Mouse (Mus musculus) CH12.LX (cell line): ENCODE measurements around the gene Vamp4. TPM values are rescaled to one million over a fixed set of nuclear protein-coding genes. Genes with fewer than 3 reads are reported as not detected.

ENCODE experiments used
- DNase-seq: peaks from one replicate; pipeline ENCODE4 v3.0.0-alpha.2; 2013; ENCODE audit errors: extremely low read depth
- H3K27ac ChIP-seq: 2 replicates; pipeline ENCODE4 v1.5.1; 2012; ENCODE audit warnings: low read depth, mild to moderate bottlenecking, control low read depth, moderate library complexity; ENCODE audit not compliant: insufficient read depth
- H3K27me3 ChIP-seq: replicated peaks from 2 replicates; pipeline ENCODE3; 2012; ENCODE audit warnings: inconsistent platforms
- H3K36me3 ChIP-seq, 2 experiments: replicated peaks in 1 of 2; 2 replicates each; pipeline versions ENCODE3 to v1.6.1; 2012; ENCODE audit warnings: inconsistent platforms in 1 of 2, low read length in 1 of 2, mild to moderate bottlenecking in 1 of 2, mixed read lengths in 1 of 2, moderate library complexity in 1 of 2; ENCODE audit not compliant: control insufficient read depth in 1 of 2, insufficient read depth in 1 of 2
- H3K4me1 ChIP-seq, 2 experiments: 2 replicates each; pipeline ENCODE4 v1.6.1; 2012; ENCODE audit warnings: inconsistent platforms in 1 of 2, moderate library complexity in 1 of 2; ENCODE audit not compliant: insufficient read depth in 2 of 2, control insufficient read depth in 1 of 2
- H3K4me2 ChIP-seq: 2 replicates; pipeline ENCODE4 v1.6.1; 2012; ENCODE audit warnings: low read depth, mild to moderate bottlenecking, control low read depth; ENCODE audit not compliant: poor library complexity, insufficient read depth, severe bottlenecking
- H3K4me3 ChIP-seq, 3 experiments: fragments of 150-350 bp in 1 of 3; sonication (generic) in 1 of 3; replicated peaks in 1 of 3; 2 replicates each; pipeline versions ENCODE3 to v1.5.1; 2011 to 2012; ENCODE audit warnings: low read depth in 2 of 3, low read length in 2 of 3, mild to moderate bottlenecking in 2 of 3, moderate library complexity in 2 of 3, control low read depth in 1 of 3, improper control_type of control experiment in 1 of 3, inconsistent platforms in 1 of 3, mixed read lengths in 1 of 3; ENCODE audit not compliant: poor library complexity in 1 of 3
- H3K79me2 ChIP-seq: replicated peaks from 2 replicates; pipeline ENCODE4 v1.6.1; 2012; ENCODE audit warnings: mild to moderate bottlenecking, moderate library complexity; ENCODE audit not compliant: control insufficient read depth, poor library complexity, insufficient read depth, severe bottlenecking; ENCODE audit errors: extremely low read depth
- H3K9ac ChIP-seq: 2 replicates; pipeline ENCODE4 v1.6.1; 2012; ENCODE audit warnings: low read depth, mild to moderate bottlenecking, control low read depth, moderate library complexity; ENCODE audit not compliant: insufficient read depth
- H3K9me3 ChIP-seq: replicated peaks from 2 replicates; pipeline ENCODE3; 2012; ENCODE audit warnings: low read length, inconsistent platforms, mixed read lengths
- BHLHE40 ChIP-seq: IDR thresholded peaks from 2 replicates; pipeline ENCODE4 v1.6.1; 2011; ENCODE audit warnings: mild to moderate bottlenecking, low read depth, low read length, improper control_type of control experiment
- CHD1 ChIP-seq: IDR thresholded peaks from 2 replicates; pipeline ENCODE4 v1.6.1; 2012; ENCODE audit warnings: low read depth, low read length, improper control_type of control experiment, inconsistent platforms
- CTCF ChIP-seq, 2 experiments: IDR thresholded peaks in 1 of 2; conservative IDR thresholded peaks in 1 of 2; 2 replicates each; pipeline ENCODE4 v1.5.1; 2011 to 2012; ENCODE audit warnings: low read depth in 2 of 2, low read length in 2 of 2, improper control_type of control experiment in 1 of 2, inconsistent platforms in 1 of 2, mild to moderate bottlenecking in 1 of 2, moderate library complexity in 1 of 2
- EP300 ChIP-seq: IDR thresholded peaks from 2 replicates; pipeline ENCODE4 v1.6.1; 2011; ENCODE audit warnings: low read length, improper control_type of control experiment
- ETS1 ChIP-seq: conservative IDR thresholded peaks from 2 replicates; pipeline ENCODE4 v1.6.1; 2012; ENCODE audit warnings: low read depth, mild to moderate bottlenecking, inconsistent platforms, low read length, improper control_type of control experiment, moderate library complexity
- HCFC1 ChIP-seq: IDR thresholded peaks from 2 replicates; pipeline ENCODE4 v1.6.1; 2012; ENCODE audit warnings: low read depth, mild to moderate bottlenecking, inconsistent platforms, low read length, improper control_type of control experiment
- IRF4 ChIP-seq: IDR thresholded peaks from 2 replicates; pipeline ENCODE4 v1.6.1; 2014; ENCODE audit warnings: low read depth, mild to moderate bottlenecking, inconsistent platforms, low read length, improper control_type of control experiment
- JUN ChIP-seq: IDR thresholded peaks from 2 replicates; pipeline ENCODE4 v1.6.1; 2011; ENCODE audit warnings: low read depth, mild to moderate bottlenecking, low read length, improper control_type of control experiment, moderate library complexity; ENCODE audit not compliant: insufficient read depth
- KAT2A ChIP-seq: IDR thresholded peaks from 2 replicates; pipeline ENCODE4 v1.6.1; 2012; ENCODE audit warnings: low read length, improper control_type of control experiment, inconsistent platforms; ENCODE audit not compliant: insufficient replicate concordance
- MAZ ChIP-seq: IDR thresholded peaks from 2 replicates; pipeline ENCODE4 v1.6.1; 2012; ENCODE audit warnings: low read depth, mild to moderate bottlenecking, inconsistent platforms, low read length, improper control_type of control experiment, moderate library complexity
- MEF2A ChIP-seq: IDR thresholded peaks from 2 replicates; pipeline ENCODE4 v1.6.1; 2014; ENCODE audit warnings: low read depth, mild to moderate bottlenecking, inconsistent platforms, low read length, improper control_type of control experiment, borderline replicate concordance
- MXI1 ChIP-seq: IDR thresholded peaks from 2 replicates; pipeline ENCODE4 v1.6.1; 2011; ENCODE audit warnings: mild to moderate bottlenecking, low read depth, low read length, improper control_type of control experiment
- MYC ChIP-seq: IDR thresholded peaks from 2 replicates; pipeline ENCODE4 v1.6.1; 2011; ENCODE audit warnings: low read depth, mild to moderate bottlenecking, improper control_type of control experiment, low read length
- NELFE ChIP-seq: IDR thresholded peaks from 2 replicates; pipeline ENCODE4 v1.6.1; 2011; ENCODE audit warnings: low read depth, low read length, improper control_type of control experiment
- POLR2AphosphoS2 ChIP-seq: IDR thresholded peaks from 2 replicates; pipeline ENCODE4 v1.6.1; 2011; ENCODE audit warnings: low read depth, low read length, improper control_type of control experiment
- RAD21 ChIP-seq: IDR thresholded peaks from 2 replicates; pipeline ENCODE4 v1.6.1; 2011; ENCODE audit warnings: low read depth, mild to moderate bottlenecking, low read length, improper control_type of control experiment, moderate library complexity
- SIN3A ChIP-seq: IDR thresholded peaks from 2 replicates; pipeline ENCODE4 v1.6.1; 2012; ENCODE audit warnings: low read length, improper control_type of control experiment, inconsistent platforms
- SMC3 ChIP-seq: IDR thresholded peaks from 2 replicates; pipeline ENCODE4 v1.6.1; 2011; ENCODE audit warnings: low read depth, low read length, improper control_type of control experiment
- UBTF ChIP-seq: IDR thresholded peaks from 2 replicates; pipeline ENCODE4 v1.6.1; 2012; ENCODE audit warnings: low read depth, mild to moderate bottlenecking, inconsistent platforms, low read length, improper control_type of control experiment, moderate library complexity
- USF1 ChIP-seq: IDR thresholded peaks from 2 replicates; pipeline ENCODE4 v1.6.1; 2014; ENCODE audit warnings: low read depth, mild to moderate bottlenecking, inconsistent platforms, low read length, improper control_type of control experiment
- ZKSCAN1 ChIP-seq: IDR thresholded peaks from 2 replicates; pipeline ENCODE4 v1.6.1; 2012; ENCODE audit warnings: low read depth, inconsistent platforms, low read length, improper control_type of control experiment, borderline replicate concordance
- ZMIZ1 ChIP-seq: IDR thresholded peaks from 2 replicates; pipeline ENCODE4 v1.6.1; 2012; ENCODE audit warnings: low read depth, mild to moderate bottlenecking, inconsistent platforms, low read length, improper control_type of control experiment
- ZNF384 ChIP-seq: IDR thresholded peaks from 2 replicates; pipeline ENCODE4 v1.6.1; 2012; ENCODE audit warnings: low read depth, low read length, improper control_type of control experiment, inconsistent platforms
- dilution Hi-C: fragments of 300-500 bp; cut with MboI; formaldehyde crosslinking; loops from 2 replicates; pipeline ENCODE4 v1.14.3; 2020; ENCODE audit warnings: low sequenced_read_pairs; ENCODE audit not compliant: extremely low pct_unique_long_range_greater_than_20kb, extremely low pct_ligation_motif_present
- in situ Hi-C: fragments of 300-500 bp; cut with MboI; formaldehyde crosslinking; loops from 3 replicates; pipeline ENCODE4 v1.14.3; 2019; ENCODE audit warnings: low sequenced_read_pairs, low pct_ligation_motif_present, low pct_unique_long_range_greater_than_20kb, mixed read lengths
- polyA plus RNA-seq: library from polyadenylated mRNA; unstranded; fragments of >175 nt; gene quantifications from 2 replicates; pipeline ENCODE4 v1.2.1, GENCODE M21; 2012; ENCODE audit warnings: low read depth; ENCODE audit not compliant: insufficient read length
- total RNA-seq, 2 experiments: library from RNA; depleted of rRNA; stranded (reverse); fragments of 300-350 nt in 1 of 2; fragments of >200 nt in 1 of 2; gene quantifications; 2 replicates each; pipeline ENCODE4 v1.2.3; 2012 to 2014

Gene Vamp4
- total and polyA plus RNA-seq, 3 experiments: 17.9 to 38.5 (median 36.8) TPM

DNA sequence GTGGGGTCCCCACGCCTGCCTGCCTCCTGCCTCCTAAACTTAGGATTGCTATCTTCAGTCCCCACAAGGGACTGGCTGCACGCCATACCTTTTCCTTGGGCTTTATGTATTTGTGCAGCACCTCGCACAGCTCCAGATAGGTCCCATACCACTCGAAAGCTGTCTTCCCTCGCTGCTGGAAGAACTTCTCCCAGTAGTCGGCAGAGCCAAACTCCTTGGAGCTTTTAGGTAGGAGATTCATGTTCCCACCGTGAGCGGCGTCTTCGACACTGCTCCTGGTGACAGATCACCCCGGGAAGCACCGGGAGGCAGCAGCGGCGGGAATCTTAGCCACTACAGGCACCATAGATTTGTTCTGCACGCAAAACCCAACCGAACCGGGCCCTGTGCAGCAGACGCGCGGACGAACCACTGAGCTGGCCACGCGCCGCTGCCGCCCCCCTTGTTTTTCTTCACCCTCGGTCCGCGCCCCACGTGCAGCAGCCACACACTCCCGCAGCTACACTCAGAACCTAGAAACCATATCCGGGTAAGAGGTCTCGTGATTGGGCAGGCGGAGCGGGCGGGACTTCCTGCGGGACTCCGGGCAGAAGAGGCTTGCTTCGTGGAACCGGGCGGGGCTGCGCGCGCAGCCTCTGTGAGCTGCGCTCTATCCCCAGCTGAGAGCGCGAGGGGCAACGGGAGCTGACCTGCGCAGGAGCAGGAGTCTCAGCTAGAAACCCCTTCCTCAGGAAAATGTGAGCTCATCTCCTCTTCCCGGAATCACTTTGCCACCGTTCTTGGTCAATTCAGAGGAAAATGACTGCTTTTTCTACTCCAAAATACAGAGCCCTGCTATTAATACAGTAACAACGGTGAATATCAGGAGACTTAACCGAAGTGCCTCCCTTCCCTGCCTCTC, 22.0 kb upstream of the Vamp4 start, which contains the start of gene Mettl13 (continued):
- TF ChIP-seq MAZ: 0 out of 2 replicates have a peak, but pooled peaks have one; percentile 34
- TF ChIP-seq SIN3A: peak; percentile 86
- TF ChIP-seq KAT2A: 0 out of 2 replicates have a peak, but pooled peaks have one; percentile 42
- peak; percentile 86 for TF ChIP-seq HCFC1
- TF ChIP-seq MYC: peak; percentile 94
- no peak for TF ChIP-seq ZNF384
- TF ChIP-seq JUN: peak; percentile 81
- peak; percentile 39; the same call in 1 of the 2 replicates for TF ChIP-seq ETS1
- no peak for TF ChIP-seq CHD1

DNA sequence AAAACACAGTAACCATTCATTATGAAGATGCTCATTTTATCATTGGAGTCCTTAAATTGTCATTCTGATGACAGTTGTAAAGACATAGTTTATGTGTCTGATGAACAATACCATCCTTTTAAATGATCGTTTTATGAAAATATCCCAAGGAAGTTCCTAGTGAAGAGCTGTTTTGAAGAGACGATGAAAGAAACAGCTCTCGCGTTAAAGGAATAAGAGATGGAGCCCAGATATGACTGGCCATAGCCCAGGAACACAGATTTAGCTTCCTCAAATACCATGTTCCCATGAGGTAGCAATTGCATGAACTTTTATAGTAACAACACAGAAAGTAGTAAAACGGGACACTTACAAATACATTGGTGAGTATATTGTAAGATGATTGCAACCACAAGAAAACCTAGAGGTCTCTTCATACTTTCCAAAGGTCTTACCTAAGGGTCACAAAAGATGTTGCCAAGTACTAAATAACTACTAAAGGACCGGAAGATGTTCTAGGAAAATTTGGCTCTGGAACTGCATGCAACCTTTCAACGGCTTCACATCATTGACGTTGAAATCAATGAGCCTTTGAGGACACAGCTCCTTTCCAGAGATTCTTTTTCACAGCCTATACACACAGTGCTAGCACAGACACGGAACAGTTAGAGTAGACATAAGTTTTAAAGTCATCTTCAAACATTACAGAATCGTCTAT, 21.2 kb upstream of the Vamp4 start:
- Histone ChIP-seq H3K4me2 (peak overlapping the region; percentile 94), H3K9me3 (no peaks in the 10 kb centered on the region), H3K36me3 (peaks cover 17 to 27% of the 10 kb centered on the region in 2 experiments), H3K4me1 (peaks cover 4 to 26% of the 10 kb centered on the region in 2 experiments; a peak in 3 of 4 replicates), H3K4me3 (peak overlapping the region; percentile 39 to 72 (median 45))
- TF ChIP-seq SIN3A: peak; percentile 52; the same call in 1 of the 2 replicates
- no peak for TF ChIP-seq ZKSCAN1
- 0 out of 2 replicates have a peak, but pooled peaks have one; percentile 26 for TF ChIP-seq MXI1
- TF ChIP-seq, all 38 proteins: peak for 2
- peaks cover 21% of the 10 kb centered on the region for H3K79me2 ChIP-seq
- DNase-seq: peak; percentile 34
- no peaks in the 10 kb centered on the region for H3K27me3 ChIP-seq
- 0 out of 2 replicates have a peak overlapping the region, but pooled peaks have one; percentile 25 for H3K27ac ChIP-seq
- H3K9ac ChIP-seq: peak overlapping the region; percentile 53
- in situ Hi-C loops: no loop called here
- dilution Hi-C loops: no loop called here

DNA sequence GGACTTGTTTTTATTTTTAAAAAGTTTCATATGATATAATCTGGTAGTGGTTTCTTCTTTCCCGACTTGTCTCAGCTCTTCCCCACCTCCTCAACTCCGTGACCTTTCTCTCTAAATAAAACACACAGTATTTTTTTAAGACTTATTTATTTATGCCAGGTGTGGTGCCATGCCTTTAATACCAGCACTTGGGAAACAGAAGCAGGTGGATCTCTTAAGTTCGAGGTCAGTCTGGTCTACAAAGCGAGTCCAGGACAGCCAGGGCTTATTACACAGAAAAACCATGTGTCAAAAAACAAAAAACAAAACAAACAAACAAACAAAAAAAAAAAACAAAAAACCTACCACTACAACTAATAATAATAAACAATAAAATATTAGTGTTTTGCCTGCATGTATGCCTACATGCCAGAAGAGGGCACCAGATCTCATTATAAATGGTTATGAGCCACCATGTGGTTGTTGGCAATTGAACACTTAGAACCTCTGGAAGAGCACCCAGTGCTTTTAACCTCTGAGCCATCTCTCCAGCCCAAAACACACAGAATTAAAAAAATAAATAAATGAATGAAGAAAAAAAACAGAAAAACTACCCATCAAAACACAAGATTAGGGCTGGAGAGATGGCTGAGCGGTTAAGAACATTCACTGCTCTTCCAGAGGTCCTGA, 20.6 kb upstream of the Vamp4 start:
- Histone ChIP-seq H3K4me2 (peak overlapping the region; percentile 94), H3K27me3 (no peaks in the 10 kb centered on the region), H3K4me3 (no peak overlapping the region), H3K4me1 (peaks cover 4 to 26% of the 10 kb centered on the region in 2 experiments; a peak in 3 of 4 replicates), H3K27ac (no peak overlapping the region), H3K79me2 (peaks cover 21% of the 10 kb centered on the region), H3K36me3 (peaks cover 11 to 20% of the 10 kb centered on the region in 2 experiments), H3K9me3 (no peaks in the 10 kb centered on the region), H3K9ac (peak overlapping the region; percentile 53; the same call in 1 of the 2 replicates)
- DNase-seq: peak; percentile 63
- dilution Hi-C loops (no loop called here), in situ Hi-C loops (loop anchor here (5.0 kb wide), 1 partner anchor 113 kb away; no protein-coding TSS in a partner anchor)
- no peak for TF ChIP-seq MAZ
- no peak for TF ChIP-seq UBTF
- TF ChIP-seq ZKSCAN1: no peak
- TF ChIP-seq MEF2A: no peak
- no peak for TF ChIP-seq IRF4
- no peak for TF ChIP-seq BHLHE40
- TF ChIP-seq USF1: no peak
- TF ChIP-seq EP300: no peak
- TF ChIP-seq SIN3A: no peak
- peak; percentile 50 for TF ChIP-seq RAD21
- TF ChIP-seq CHD1: no peak
- TF ChIP-seq SMC3: peak; percentile 60
- no peak for TF ChIP-seq ETS1
- peak in 1 of 2 experiments; percentile 91; a peak in 3 of 4 replicates for TF ChIP-seq CTCF (conservative IDR thresholded peaks at IDR 0.05 in 1 of 2, IDR thresholded peaks at IDR 0.05 in 1 of 2; ENCODE audit: low read depth in 2 of 2, low read length in 2 of 2)
- TF ChIP-seq NELFE: no peak
- TF ChIP-seq POLR2AphosphoS2: no peak
- peak; percentile 96 for TF ChIP-seq MYC
- TF ChIP-seq ZMIZ1: no peak
